Mouse (Mus musculus) brown adipose tissue, adult 24 weeks (tissue): ENCODE data around the gene Cbx6. TPM values are rescaled to one million over a fixed set of nuclear protein-coding genes. Genes with fewer than 3 reads are reported as not detected.
A peak's percentile ranks its signal among the peaks of the same experiment; 100 is the strongest.

Source experiments
- H3K27ac ChIP-seq: fragments of 200-500 bp; replicated peaks from 2 replicates; pipeline ENCODE4 v1.5.1; 2012; ENCODE audit warnings: low read depth, mild to moderate bottlenecking, low read length
- H3K4me1 ChIP-seq: fragments of 200-500 bp; 2 replicates; pipeline ENCODE4 v1.6.1; 2012; ENCODE audit warnings: low read length, mixed read lengths; ENCODE audit not compliant: control insufficient read depth, insufficient read depth, insufficient read length
- H3K4me3 ChIP-seq: fragments of 200-500 bp; 2 replicates; pipeline ENCODE4 v1.5.1; 2012; ENCODE audit warnings: low read depth, mild to moderate bottlenecking, low read length, moderate library complexity; ENCODE audit not compliant: insufficient read depth
- polyA plus RNA-seq: library from polyadenylated mRNA; stranded (reverse); fragments of >200 nt; gene quantifications from 2 replicates; pipeline ENCODE4 v1.2.4, GENCODE M21; 2012; ENCODE audit not compliant: missing spikeins, insufficient read depth, insufficient read length

Gene Cbx6
- polyA plus RNA-seq, 1 experiment = 3.9 TPM

- H3K4me3 ChIP-seq = peak overlapping the region; percentile 78
- 0 out of 2 replicates have a peak, but pooled peaks cover 4% of the 10 kb centered on the region for H3K4me1 ChIP-seq
- peak overlapping the region; percentile 60 for H3K27ac ChIP-seq
These were observed 60.1 kb downstream of the Cbx6 start for GRCm38 (mm10) chr15:79774117-79775027.

Other genes starting within 250 kb of the Cbx6 start
- not detected in 2 replicates for gene Dmc1, start 229.6 kb downstream of the Cbx6 start, polyA plus RNA-seq
- gene Fam227a, start 175.7 kb downstream of the Cbx6 start, polyA plus RNA-seq = 0.32 and 0.58 TPM in 2 replicates
- 13.9 and 16.3 TPM in 2 replicates for gene Cby1, start 175.5 kb downstream of the Cbx6 start, polyA plus RNA-seq
- gene Tomm22, start 163.8 kb downstream of the Cbx6 start, polyA plus RNA-seq = 185 and 193 TPM in 2 replicates
- 25.5 and 29.5 TPM in 2 replicates for gene Josd1, start 146.8 kb downstream of the Cbx6 start, polyA plus RNA-seq
- 15.3 and 15.4 TPM in 2 replicates for gene Gtpbp1, start 143.8 kb downstream of the Cbx6 start, polyA plus RNA-seq
- gene Sun2, start 92.2 kb downstream of the Cbx6 start, polyA plus RNA-seq = 49.2 and 105 TPM in 2 replicates
- gene Dnal4, start 56.8 kb downstream of the Cbx6 start, polyA plus RNA-seq = 10.6 and 13.5 TPM in 2 replicates
- gene Nptxr, start 29.9 kb downstream of the Cbx6 start, polyA plus RNA-seq = 0.71 and 0.83 TPM in 2 replicates
- gene Npcd, start 451 bp downstream of the Cbx6 start, polyA plus RNA-seq = not detected in 2 replicates
- 5.3 and 7.4 TPM in 2 replicates for gene Apobec3, start 57.0 kb upstream of the Cbx6 start, polyA plus RNA-seq
- gene Cbx7, start 136.4 kb upstream of the Cbx6 start, polyA plus RNA-seq = 6.8 and 7.1 TPM in 2 replicates
- gene Pdgfb, start 180.3 kb upstream of the Cbx6 start, polyA plus RNA-seq = 9.8 and 13.0 TPM in 2 replicates